Mouse (Mus musculus) spleen, embryonic (tissue): ENCODE measurements around the gene Axdnd1.

Experiments used
- CTCF ChIA-PET: fragments of 350-600 bp; sonication (Branson Sonifier 250); formaldehyde crosslinking; loops from one replicate; lab custom pipeline; 2022; lab: Charles Lee

Gene Axdnd1

DNA sequence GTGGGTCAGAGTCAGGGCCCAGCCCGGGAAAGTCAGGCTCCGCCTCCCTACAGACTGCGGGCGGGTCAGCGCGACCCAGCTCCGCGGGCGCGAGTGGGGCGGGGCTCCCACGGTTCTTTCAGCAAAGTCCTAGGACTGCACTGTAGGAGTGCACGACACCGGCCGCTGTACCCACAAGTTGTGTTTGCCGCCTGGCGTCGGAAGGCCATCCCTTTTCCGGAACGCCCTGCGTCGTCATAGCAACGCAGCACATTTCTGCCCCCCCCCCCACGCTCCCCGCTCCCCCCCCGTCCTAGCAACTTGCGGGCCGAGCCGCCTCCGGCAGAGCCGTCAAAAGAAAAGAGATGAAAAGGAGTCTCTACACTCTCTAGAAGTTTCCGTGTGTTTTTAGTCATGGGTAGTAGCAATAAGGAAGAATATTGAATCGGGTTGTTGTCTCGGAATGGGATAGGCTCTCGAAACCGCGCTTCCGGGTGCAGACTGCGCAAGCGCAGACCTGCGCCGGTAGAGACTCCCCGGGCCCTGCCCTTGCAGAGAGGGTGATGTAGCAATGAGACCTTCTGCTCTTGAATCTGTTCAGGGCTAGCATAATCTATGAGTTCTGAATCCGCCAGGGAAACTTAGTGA is at the start of gene Axdnd1:
Gene Axdnd1 (minus strand): TSS at position 489 of the 627 bp plus-strand sequence.
- CTCF ChIA-PET = interaction anchor here (0.7 kb wide), 1 partner anchor 323 kb away, joined by 4 read pairs; no protein-coding TSS in a partner anchor

DNA sequence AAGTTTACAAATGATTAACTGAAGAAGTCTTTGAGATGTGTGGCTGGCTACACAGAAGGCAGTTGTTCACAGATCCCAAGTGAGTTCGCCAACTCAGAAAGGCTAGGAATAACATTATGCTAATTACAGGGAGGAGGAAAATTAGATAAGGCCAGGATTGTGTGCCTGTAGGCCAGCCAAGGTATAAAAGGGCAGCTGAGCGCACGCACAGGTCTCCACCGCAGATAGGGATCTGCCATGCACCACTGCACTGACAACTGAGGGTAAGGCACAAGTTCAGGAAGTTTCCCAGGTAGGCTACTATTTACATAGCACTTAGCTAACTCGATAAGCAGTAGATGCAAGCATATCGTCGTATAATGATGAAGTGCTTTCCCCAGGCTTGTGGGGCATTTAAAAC is 49.6 kb upstream of the Axdnd1 start:
- CTCF ChIA-PET = no interaction called here

DNA sequence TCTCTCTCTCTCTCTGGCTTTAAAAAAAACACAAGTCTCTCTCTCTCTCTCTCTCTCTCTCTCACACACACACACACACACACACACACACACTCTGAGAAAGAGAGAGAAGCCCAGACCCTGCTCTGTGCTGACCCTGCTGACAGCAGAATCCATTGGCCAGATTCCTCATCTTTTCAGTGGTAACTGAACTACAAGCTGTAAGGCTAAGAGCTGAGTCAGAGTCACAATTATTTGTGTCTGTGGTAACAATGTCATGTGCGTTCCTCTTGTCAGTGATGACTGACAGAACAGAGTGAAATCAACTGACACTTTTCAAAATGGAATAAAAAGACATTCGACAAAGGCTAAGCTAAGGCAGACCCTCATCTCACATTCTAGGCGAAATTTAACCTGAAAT is 47.6 kb upstream of the Axdnd1 start:
- CTCF ChIA-PET = no interaction called here

DNA sequence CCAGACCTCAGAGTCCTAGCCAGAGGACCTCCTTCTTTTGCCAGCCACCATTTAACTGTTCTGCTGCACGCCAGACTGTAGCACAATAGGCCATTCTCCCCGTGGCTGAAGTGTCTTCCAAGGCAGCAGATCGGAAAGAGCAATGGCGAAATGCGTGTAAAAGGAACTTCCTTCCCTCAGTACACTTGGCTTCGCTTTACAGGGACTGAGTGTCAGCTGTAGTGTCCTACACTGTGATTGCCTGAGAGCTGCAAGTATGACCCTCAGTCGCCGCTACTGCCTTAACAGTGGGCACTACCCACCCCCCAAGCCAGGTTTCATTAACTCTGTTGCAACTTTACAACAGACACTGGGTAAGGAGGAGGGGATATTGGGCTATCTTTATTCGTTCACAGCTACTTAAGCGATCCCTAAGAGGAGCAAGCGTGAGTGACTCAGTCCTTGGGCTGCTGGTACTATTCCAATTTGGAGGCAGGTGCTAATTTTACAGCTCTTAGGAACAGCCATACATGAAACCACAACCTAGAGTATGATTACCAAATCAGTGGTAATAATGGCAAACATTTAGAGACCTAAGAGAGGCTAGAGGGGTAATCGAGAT is 46.8 kb upstream of the Axdnd1 start:
- CTCF ChIA-PET = no interaction called here

DNA sequence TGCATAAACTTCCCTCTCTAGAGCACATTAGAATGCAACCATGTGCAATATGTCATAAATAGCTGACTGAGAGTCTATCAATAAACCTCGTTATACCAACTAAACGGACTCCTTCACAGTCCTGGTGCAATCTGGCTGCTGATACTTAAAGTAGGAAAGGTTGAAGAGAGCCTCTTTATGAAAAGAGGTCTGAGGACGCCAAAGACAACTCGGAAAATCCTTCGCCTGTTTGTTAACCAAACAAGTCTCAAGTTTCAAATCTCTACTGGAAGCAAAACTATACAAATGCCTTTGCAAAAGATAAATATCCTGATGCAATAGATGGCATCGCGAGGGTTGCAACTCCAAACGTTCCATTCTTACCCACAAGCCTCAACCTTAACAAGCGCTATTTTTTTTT is 44.0 kb upstream of the Axdnd1 start:
- CTCF ChIA-PET = no interaction called here

DNA sequence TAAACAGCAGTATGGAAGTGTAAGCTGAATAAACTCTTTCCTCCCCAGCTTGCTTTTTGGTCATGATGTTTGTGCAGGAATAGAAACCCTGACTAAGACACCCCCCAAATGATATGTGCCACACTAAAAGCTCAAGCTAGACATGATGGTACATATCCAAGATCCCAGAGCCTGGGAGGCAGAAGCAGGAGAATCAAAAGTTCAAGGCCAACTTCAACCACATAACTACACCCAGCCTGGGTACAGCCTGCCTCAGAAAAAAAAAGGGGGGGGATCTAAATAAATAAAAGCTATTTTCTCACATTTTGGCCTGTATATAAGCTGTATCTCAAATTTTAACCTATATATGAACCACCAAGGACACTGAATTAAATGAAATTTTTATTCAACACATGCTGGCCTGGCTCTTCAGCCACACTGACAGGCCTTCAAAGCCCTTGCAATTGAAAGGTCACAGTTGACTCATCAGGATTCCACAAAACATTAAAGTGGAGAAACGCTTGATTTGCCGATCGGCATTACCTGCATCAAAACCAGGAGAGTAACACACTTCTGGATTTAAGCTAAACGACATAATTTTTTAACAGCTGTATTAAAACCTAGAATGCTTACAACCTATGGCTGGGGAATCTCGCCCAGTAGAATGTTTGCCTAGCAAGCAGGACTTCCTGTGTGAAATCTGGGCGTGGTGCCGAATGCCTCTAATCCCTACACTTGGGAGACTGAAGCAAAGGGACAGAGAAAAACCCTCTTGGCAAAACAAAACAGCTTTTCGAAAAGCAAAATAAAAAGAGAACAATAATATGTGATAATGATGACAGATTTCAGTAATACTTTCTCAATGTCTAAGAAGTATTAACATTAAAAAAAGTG is 43.3 kb upstream of the Axdnd1 start:
- CTCF ChIA-PET = no interaction called here

DNA sequence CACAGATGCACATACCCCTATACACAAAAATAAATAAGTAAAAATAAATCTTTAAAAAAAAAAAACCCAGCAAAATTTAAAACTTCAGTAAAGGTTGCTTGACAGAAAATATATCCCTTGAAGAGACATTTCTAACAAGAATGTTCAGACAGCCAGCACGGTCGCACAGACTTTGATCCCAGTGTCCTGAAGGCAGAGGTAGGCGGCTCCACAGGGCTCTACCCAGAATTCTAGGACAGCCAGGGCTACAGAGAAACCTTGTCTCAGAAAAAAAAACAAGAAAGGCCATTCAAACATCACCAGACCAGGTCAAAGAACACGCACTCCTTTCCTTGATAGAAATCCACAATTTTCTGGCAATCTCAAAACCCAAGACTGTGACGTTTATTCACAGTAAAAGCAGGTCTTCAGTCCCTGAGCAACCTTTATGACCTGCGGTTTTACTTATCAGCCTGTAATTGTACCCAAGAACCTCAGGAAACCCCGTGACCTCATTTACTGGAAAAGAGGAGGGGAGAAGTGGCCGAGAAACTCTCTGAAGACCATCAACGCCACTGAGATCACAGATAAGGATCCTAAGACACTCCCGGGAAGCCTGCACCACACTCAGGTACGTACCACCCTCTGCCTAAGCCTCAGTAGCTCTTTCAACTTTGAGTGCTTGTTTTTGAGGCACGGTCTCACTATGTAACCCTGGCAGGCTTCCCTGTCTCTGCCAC is 41.5 kb upstream of the Axdnd1 start:
- CTCF ChIA-PET = interaction anchor here (0.6 kb wide), 1 partner anchor 325 kb away, joined by 3 read pairs; no protein-coding TSS in a partner anchor

DNA sequence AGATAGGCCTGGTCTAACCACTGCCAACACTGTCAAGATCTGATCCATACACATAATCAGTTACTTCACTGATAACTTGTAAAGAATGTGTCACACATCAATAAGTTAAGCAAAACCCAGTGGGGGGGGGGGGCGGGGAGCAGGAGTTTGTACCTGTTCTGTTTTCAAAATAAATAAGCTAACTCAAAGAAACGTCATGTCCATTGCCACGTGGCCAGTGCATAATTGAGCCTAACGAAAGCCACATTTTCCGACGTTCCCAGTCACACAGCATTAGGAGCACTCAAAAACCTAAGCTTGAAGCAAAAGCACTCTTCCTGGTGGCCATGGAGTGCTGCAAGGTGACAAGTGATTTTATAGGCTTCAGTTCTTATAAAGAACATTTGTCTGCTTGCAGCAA is 40.1 kb upstream of the Axdnd1 start:
- CTCF ChIA-PET = interaction anchor here (0.6 kb wide), 1 partner anchor 404 kb away, joined by 3 read pairs; no protein-coding TSS in a partner anchor

DNA sequence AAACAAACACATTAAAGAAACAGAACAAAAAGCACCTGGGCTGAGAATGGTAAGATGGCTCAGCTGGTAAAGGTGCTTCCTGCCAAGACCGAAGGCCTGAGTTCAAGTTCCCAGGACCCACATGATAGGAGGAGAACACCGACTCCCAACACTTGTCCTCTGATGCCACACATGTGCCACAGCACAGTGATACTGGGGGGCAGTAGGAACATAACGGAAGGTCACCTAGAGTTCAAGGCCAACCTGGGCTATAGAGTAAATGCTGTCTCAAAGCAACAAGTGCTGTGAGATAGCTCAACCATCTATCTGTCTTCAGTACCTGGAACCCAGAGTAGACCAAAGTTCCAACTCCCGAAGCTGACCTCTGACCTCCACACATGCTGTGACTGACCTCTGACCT is 39.3 kb upstream of the Axdnd1 start:
- CTCF ChIA-PET = interaction anchor here (1.0 kb wide), 1 partner anchor 13 kb away, joined by 3 read pairs; no protein-coding TSS in a partner anchor

DNA sequence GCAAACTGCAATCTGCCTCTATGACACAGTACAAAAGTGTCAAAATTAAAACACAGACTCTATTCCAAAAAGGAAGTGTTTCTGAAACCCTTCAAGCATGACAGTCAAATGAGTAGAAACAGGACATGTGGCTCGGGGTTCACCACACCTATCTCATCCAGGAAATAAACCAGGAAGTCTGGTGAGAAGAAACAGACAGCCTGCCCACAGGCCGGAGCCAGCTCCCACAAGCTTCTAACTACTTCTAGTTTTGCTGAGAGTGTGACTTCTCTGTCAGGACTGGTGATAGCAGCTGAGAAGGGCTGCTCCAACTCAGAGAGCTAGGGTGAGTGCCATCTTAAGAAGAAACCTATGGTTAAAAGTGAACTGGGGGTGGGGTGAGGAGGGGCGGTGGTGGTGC is 38.7 kb upstream of the Axdnd1 start:
- CTCF ChIA-PET = interaction anchor here (1.0 kb wide), 1 partner anchor 13 kb away, joined by 3 read pairs; no protein-coding TSS in a partner anchor

DNA sequence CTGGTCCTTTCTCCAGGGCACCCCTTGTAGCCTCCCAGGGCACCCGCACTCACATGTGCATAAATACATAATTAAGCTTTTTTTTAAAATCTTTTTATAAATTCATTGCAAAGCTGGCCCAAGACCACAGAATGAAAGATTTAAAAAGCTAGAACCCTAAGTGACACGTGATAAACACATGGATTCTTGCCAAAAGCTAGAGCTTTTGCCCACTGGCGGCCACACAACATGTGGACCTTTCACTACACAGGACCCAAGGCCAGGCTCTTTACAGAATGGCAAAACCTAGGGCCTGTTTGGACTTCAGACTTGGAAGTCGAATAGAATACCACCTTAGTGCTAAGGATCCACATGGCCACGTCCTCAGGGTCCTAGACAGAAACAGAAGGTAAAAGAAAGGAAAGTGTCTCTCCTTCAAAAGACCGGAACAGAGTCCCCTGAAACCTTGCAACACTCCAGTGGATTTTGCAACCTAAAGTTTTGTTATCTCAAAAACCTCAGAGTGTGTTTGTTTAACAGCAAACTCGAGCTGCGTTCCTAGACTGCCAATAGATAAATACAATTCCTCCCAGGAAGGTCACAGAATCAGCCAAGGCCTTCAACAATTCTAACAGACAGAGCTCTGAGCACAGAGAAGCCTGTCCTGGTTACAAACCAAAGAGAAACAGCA is 37.6 kb upstream of the Axdnd1 start:
- CTCF ChIA-PET = interaction anchor here (0.6 to 0.8 kb wide), 2 partner anchors 127 to 169 kb away, joined by 3 to 7 read pairs; no protein-coding TSS in a partner anchor

DNA sequence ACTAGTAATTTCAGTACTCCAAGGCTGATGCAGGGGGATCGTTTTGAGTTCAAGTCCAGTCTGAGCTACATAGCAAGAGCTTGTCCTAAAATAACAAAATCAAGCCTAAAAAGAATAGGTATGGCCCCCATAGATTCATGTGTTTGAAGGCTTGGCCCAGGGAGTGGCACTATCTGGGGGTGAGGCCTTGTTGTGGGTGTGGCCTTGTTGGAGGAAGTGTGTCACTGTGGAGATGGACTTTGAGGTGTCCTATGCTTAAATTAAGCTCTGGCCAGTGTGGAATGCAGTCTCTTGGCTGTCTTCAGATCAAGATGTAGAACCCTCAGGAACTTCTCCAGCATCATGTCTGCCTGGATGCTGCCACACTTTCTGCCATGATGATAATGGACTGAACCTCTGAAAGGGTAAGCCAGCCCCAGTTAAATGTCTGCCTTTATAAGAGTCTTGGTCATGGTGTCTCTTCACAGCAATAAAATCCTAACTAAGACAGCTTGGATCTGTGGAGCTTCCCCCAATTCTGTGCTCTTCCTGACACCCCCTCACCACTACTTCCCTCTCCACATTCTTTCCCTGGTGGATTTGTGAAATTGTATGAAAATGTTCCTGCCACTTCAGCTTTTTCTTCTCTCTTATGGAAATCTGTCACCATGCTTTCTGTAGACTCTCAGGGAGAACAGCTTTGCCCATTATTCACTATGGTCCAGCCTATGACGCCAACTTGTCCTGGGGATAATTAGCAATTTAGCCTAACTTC is 34.2 kb upstream of the Axdnd1 start:
- CTCF ChIA-PET = no interaction called here

DNA sequence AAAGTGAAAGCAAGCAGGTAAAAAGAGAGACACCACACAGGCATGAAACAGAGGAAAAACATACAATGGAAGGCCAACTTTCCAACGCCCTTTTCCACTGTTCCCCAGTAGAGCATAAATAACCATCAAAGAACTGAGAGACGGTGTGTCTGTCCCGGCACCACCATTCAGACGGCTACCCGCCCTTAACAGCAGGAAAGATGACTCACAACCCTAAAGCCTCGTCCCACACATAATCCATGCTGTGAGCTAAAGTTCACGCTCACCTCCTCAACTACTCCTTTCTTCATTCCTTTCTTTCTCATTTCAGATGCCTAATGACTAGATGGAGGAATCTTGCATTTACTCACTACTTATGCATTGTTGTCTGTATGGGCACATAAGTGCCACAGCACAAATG is 33.4 kb upstream of the Axdnd1 start:
- CTCF ChIA-PET = no interaction called here

DNA sequence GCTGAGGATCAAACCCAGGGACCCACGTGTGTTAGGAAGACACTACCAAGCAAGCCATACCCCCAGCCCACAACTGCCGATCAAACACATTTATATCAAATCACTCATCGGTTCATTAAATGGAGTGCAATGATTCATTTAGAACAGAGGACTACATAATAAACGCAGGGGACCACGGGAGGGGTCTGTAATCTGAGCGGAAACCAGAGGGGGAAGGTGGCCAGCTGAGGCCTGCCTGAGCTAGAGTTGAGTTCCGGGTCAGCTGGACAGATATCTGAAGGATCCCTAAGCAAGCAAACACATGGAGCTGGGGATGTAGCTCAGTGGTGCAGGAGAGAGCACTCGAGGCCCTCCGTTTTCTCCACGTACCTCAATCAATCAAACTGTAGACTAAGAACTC is 32.9 kb upstream of the Axdnd1 start:
- CTCF ChIA-PET = no interaction called here

DNA sequence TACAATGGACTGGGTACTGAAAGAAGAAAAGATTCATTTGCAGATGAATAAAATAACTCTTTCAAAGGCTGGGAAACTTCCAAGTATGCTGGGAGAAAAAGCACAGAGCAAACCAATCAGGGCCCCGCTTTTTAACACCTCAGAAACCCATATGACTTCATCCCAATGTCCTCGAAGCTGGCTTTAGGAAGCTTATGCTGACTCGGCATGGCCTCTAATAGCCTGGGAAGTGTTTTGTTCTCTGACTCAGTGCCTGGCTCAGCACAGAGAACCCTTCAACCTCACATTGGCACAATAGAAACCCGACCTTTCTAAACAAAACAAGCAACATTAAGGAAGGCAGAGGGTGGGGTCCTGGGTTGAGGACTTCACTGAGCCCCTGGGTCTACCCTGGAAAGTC is 29.5 kb upstream of the Axdnd1 start:
- CTCF ChIA-PET = no interaction called here

DNA sequence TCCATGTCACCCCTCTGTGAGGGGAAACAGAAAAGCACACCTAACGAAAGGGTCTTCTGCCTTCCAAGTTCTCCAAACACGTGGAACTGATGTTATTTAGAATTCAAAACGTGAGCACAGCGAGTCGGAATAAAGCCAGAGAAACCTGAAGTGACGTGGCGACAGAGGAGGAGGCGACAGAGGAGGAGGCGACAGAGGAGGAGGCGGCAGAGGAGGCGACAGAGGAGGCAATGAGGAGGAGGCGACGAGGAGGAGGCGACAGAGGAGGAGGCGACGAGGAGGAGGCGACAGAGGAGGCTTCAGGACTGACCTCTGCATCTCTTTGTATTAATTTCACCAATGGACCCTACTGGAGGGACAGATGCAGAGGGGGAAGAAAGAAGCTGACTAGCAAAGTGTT is 28.7 kb upstream of the Axdnd1 start:
- CTCF ChIA-PET = no interaction called here

DNA sequence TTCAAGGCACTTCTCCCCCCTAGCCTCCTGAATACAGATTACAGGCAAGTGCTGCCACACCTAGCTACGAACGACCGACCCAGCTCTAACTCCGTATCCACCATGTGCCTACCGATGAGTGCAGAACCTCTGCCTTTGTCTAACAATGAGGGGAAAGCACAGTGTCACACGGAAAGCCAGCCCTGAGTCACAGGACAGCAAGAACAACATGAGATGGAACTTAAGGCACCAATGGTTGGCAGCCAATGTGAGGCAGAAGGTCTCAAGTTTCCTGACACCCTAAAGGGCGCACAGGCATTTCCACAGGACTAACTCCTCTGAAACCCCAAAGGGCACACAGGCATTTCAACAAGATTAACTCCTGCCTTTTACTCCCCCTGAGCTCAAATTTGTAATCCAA is 28.1 kb upstream of the Axdnd1 start:
- CTCF ChIA-PET = no interaction called here

DNA sequence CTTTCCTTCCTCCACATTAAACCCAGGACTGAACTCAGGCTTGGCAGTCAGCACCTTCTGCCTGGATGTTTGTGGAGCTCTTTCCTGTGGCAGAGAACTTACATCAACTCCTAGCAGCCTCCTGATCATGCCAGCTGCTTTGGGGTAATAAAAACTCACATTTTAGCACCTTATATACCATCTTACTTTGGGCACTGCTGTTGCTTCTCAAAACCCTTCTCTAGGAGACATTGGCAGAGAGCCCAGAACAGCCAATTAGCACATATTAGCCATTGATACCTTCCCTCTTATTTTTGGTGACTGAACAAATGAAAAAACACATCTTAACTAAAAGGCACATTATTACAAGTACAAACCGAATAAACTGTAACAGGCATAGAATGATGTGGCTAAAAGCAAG is 24.1 kb upstream of the Axdnd1 start:
- CTCF ChIA-PET = no interaction called here

DNA sequence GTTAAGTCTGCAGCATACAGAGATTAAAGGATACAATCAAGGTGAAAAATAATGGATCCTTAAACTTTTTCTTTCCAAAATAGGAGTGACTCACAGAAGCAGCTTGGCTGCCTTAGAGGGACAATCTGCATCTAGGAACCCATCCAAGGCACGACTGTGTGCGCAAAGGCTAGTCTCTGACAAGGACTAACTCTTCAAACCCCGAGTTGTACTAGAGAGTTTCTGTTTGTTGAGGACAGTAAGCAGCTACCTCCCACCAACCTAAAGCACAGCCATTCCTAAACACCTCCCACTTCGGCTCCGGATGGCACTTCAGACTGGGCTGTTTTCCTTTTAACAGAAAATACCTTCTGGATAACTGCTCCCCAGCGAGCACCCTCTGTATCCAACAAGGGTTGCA is 21.8 kb upstream of the Axdnd1 start:
- CTCF ChIA-PET = no interaction called here

DNA sequence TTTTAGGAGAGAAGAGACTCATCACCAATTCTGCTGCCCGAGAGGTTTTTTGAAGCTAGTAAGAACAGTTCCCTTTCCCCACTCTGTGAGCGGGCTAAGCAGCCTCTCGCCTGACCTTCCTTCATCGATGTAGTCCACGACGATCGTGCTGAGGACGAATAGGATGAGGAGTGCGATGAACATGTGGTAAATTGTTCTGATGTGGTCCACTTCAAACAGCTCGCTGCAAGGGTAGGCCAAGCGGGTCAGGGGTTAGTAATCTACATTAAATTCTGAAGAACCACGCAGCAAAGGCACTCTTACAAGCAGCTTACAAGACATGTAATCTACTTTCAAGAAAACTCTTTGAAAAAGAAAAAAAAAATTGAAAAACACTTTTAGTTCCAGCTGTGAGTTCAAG is 21.3 kb upstream of the Axdnd1 start:
- CTCF ChIA-PET = interaction anchor here (0.6 kb wide), 1 partner anchor 644 kb away, joined by 10 read pairs; no protein-coding TSS in a partner anchor
